Mouse (Mus musculus): ENCODE results near the gene Prl2c2. TPM values are rescaled to one million over a fixed set of nuclear protein-coding genes. Genes with fewer than 3 reads are reported as not detected.
"Not testable (repeated sequence)": the region's sequence is repeated elsewhere in the genome, so short reads cannot be mapped to it uniquely, and the experiment has no call there.

Gene Prl2c2
- polyA plus RNA-seq (2016; fragmentation: Nextera tagmentation; extraction: Ambion mirVana): not detected in 2 replicates

GRCm38 (mm10) chr13:13005283-13005682 is at the start of gene Prl2c2:
TSS of gene Prl2c2 (minus strand) at chr13:13005383.
- 67% methylated on average over 2 of the region's 2 CpGs for WGBS
- not testable (repeated sequence) for H3K4me3 ChIP-seq; H3K27me3 ChIP-seq (ENCODE audit: low read depth, poor library complexity, severe bottlenecking); H3K9me3 ChIP-seq (replicated peaks); DNase-seq (ENCODE audit: low spot score); H3K4me1 ChIP-seq; H3K27ac ChIP-seq (replicated peaks); H3K36me3 ChIP-seq

- H3K4me1 ChIP-seq; H3K36me3 ChIP-seq; DNase-seq (ENCODE audit: low spot score); H3K4me3 ChIP-seq; H3K27me3 ChIP-seq (ENCODE audit: low read depth, poor library complexity, severe bottlenecking); H3K9me3 ChIP-seq (replicated peaks); H3K27ac ChIP-seq (replicated peaks): not testable (repeated sequence)
- 75% methylated on average over 3 of the region's 3 CpGs for WGBS
Observed at GRCm38 (mm10) chr13:13025872-13026271, 20.7 kb upstream of the Prl2c2 start.

GRCm38 (mm10) chr13:13013993-13014549 is 8.9 kb upstream of the Prl2c2 start:
- DNase-seq (ENCODE audit: low spot score); H3K27me3 ChIP-seq (ENCODE audit: low read depth, poor library complexity, severe bottlenecking): not testable (repeated sequence)
- 85% methylated on average over 2 of the region's 2 CpGs for WGBS

More at GRCm38 (mm10) chr13:13013993-13014549, 8.9 kb upstream of the Prl2c2 start:
- not testable (repeated sequence) for H3K9me3 ChIP-seq (replicated peaks); H3K27ac ChIP-seq (replicated peaks); H3K4me1 ChIP-seq; H3K36me3 ChIP-seq; H3K4me3 ChIP-seq

Other genes starting within 250 kb of the Prl2c2 start
- gene Prl2c3, start 205.3 kb downstream of the Prl2c2 start, polyA plus RNA-seq (2016; fragmentation: Nextera tagmentation; extraction: Ambion mirVana): not detected in 2 replicates
- not detected in 2 replicates for gene Prl2c5, start 177.3 kb upstream of the Prl2c2 start, polyA plus RNA-seq (2016; fragmentation: Nextera tagmentation; extraction: Ambion mirVana)

Measured in midbrain, embryonic 10.5 days (tissue).